Mouse (Mus musculus) heart, embryonic 14.5 days (tissue): ENCODE measurements around the gene Eri3. TPM values are rescaled to one million over a fixed set of nuclear protein-coding genes. Genes with fewer than 3 reads are reported as not detected.

ENCODE experiments used
- ATAC-seq: fragments of 200-750 bp; cut with Nextera tagmentation; 2 replicates; pipeline ENCODE4 v1.8.0; 2017; ENCODE audit warnings: low read depth, moderate TSS enrichment; ENCODE audit not compliant: insufficient number of reproducible peaks, insufficient read depth, low FRiP score
- H3K27ac ChIP-seq, 2 experiments: fragments of 200-500 bp in 1 of 2; fragments of 300-500 bp in 1 of 2; sonication (generic) in 1 of 2; replicated peaks in 1 of 2; 2 replicates each; pipeline ENCODE4 v1.5.1; 2012 to 2014; ENCODE audit warnings: low read depth in 2 of 2, low read length in 2 of 2, control low read depth in 1 of 2, mild to moderate bottlenecking in 1 of 2, mixed read lengths in 1 of 2; ENCODE audit not compliant: control insufficient read depth in 1 of 2, insufficient read depth in 1 of 2
- H3K27me3 ChIP-seq: fragments of 300-500 bp; sonication (generic); 2 replicates; pipeline ENCODE4 v1.6.1; 2014; ENCODE audit warnings: mild to moderate bottlenecking, low read length, control low read depth; ENCODE audit not compliant: control insufficient read depth, insufficient read depth
- H3K36me3 ChIP-seq: fragments of 300-500 bp; sonication (generic); 2 replicates; pipeline ENCODE4 v1.6.1; 2014; ENCODE audit warnings: mild to moderate bottlenecking, control low read depth, low read length, mixed read lengths; ENCODE audit not compliant: control insufficient read depth, insufficient read depth
- H3K4me1 ChIP-seq, 2 experiments: fragments of 200-500 bp in 1 of 2; fragments of 300-500 bp in 1 of 2; sonication (generic) in 1 of 2; 2 replicates each; pipeline ENCODE4 v1.6.1; 2012 to 2014; ENCODE audit warnings: low read length in 2 of 2, control low read depth in 1 of 2, mixed read lengths in 1 of 2; ENCODE audit not compliant: control insufficient read depth in 2 of 2, insufficient read depth in 2 of 2
- H3K4me2 ChIP-seq: fragments of 300-500 bp; sonication (generic); 2 replicates; pipeline ENCODE4 v1.6.1; 2014; ENCODE audit warnings: mild to moderate bottlenecking, low read length
- H3K4me3 ChIP-seq, 2 experiments: fragments of 200-500 bp in 1 of 2; fragments of 300-500 bp in 1 of 2; sonication (generic) in 1 of 2; 2 replicates each; pipeline ENCODE4 v1.5.1; 2012 to 2014; ENCODE audit warnings: low read length in 2 of 2, mild to moderate bottlenecking in 2 of 2, control low read depth in 1 of 2, low read depth in 1 of 2, moderate library complexity in 1 of 2; ENCODE audit not compliant: control insufficient read depth in 1 of 2, insufficient read depth in 1 of 2
- H3K9ac ChIP-seq: fragments of 300-500 bp; sonication (generic); 2 replicates; pipeline ENCODE4 v1.6.1; 2014; ENCODE audit warnings: mild to moderate bottlenecking, low read length
- H3K9me3 ChIP-seq: fragments of 300-500 bp; sonication (generic); 2 replicates; pipeline ENCODE4 v1.6.1; 2016; ENCODE audit warnings: low read length, control low read depth; ENCODE audit not compliant: control insufficient read depth
- WGBS: fragments of 180-500 bp; shearing (Covaris S2); extraction: QIAGEN DNeasy Blood & Tissue Kit; methylation state at CpG from one replicate; pipeline ENCODE4 v1.1.7; 2014; 5-methylcytosine and 5-hydroxymethylcytosine counted together
- polyA plus RNA-seq: library from polyadenylated mRNA; unstranded; fragments of >200 nt; fragmentation: Nextera tagmentation; extraction: Ambion mirVana; gene quantifications from 2 replicates; pipeline ENCODE4 v1.2.1, GENCODE M21; 2014

Eri3 gene
- polyA plus RNA-seq, 1 experiment from 2014 or later, result 128 TPM

- Histone ChIP-seq H3K9ac (peak within 1 kb of the TSS; percentile 94), H3K27ac (0 out of 4 replicates have a peak within 1 kb of the TSS, but pooled peaks of 1 of the 2 experiments have one; percentile 30), H3K4me1 (peaks cover 3 to 7% of the 10 kb centered on the region in 2 experiments; a peak in 3 of 4 replicates), H3K9me3 (no peaks in the 10 kb centered on the region), H3K27me3 (peaks cover 3% of the 10 kb centered on the region; the same call in 1 of the 2 replicates), H3K4me3 (peak within 1 kb of the TSS; percentile 96 to 99), H3K4me2 (peak within 1 kb of the TSS; percentile 93), H3K36me3 (peaks cover 40% of the 10 kb centered on the region)
- ATAC-seq, result peak; percentile 78
- under 1% methylated on average over 33 of the region's 33 CpGs for WGBS
Observed at GRCm38 (mm10) chr4:117681931-117682461, 131.8 kb downstream of the Eri3 start, which contains the start of gene Dmap1. Gene Dmap1, minus strand, starts transcription at chr4:117682273.

GRCm38 (mm10) chr4:117682463-117682862 lies 132.3 kb downstream of the Eri3 start:
- peaks cover 3% of the 10 kb centered on the region; the same call in 1 of the 2 replicates for H3K27me3 ChIP-seq
- H3K4me2 ChIP-seq, result peak overlapping the region; percentile 93
- H3K4me3 ChIP-seq, result peak overlapping the region; percentile 96 to 99
- peaks cover 35% of the 10 kb centered on the region for H3K36me3 ChIP-seq
- H3K4me1 ChIP-seq, result peaks cover 3 to 7% of the 10 kb centered on the region in 2 experiments; a peak in 3 of 4 replicates
- no peaks in the 10 kb centered on the region for H3K9me3 ChIP-seq
- no peak overlapping the region for H3K27ac ChIP-seq
- H3K9ac ChIP-seq, result peak overlapping the region; percentile 94
- ATAC-seq, result no peak

GRCm38 (mm10) chr4:117683048-117683768 lies 133.0 kb downstream of the Eri3 start:
- Histone ChIP-seq H3K9ac (no peak overlapping the region), H3K4me3 (no peak overlapping the region), H3K4me1 (peaks cover 3 to 7% of the 10 kb centered on the region in 2 experiments; a peak in 3 of 4 replicates), H3K36me3 (peaks cover 28% of the 10 kb centered on the region), H3K27ac (no peak overlapping the region), H3K9me3 (no peaks in the 10 kb centered on the region), H3K4me2 (no peak overlapping the region), H3K27me3 (peaks cover 3% of the 10 kb centered on the region; the same call in 1 of the 2 replicates)
- ATAC-seq, result no peak
- WGBS, result 57% methylated on average over 6 of the region's 6 CpGs

- WGBS, result 80% methylated on average over 4 of the region's 4 CpGs
- no peak overlapping the region for H3K4me2 ChIP-seq
Observed at GRCm38 (mm10) chr4:117686354-117686753, 136.2 kb downstream of the Eri3 start.

GRCm38 (mm10) chr4:117705361-117705760 lies 155.2 kb downstream of the Eri3 start:
- Histone ChIP-seq H3K27me3 (no peaks in the 10 kb centered on the region), H3K4me3 (no peak overlapping the region), H3K36me3 (no peaks in the 10 kb centered on the region), H3K4me2 (no peak overlapping the region), H3K27ac (no peak overlapping the region), H3K4me1 (no peaks in the 10 kb centered on the region), H3K9me3 (no peaks in the 10 kb centered on the region), H3K9ac (no peak overlapping the region)
- ATAC-seq, result no peak
- WGBS, result 2% methylated on average over 7 of the region's 7 CpGs

More at GRCm38 (mm10) chr4:117686354-117686753, 136.2 kb downstream of the Eri3 start:
- Histone ChIP-seq H3K9me3 (no peaks in the 10 kb centered on the region), H3K4me1 (peaks cover 2 to 5% of the 10 kb centered on the region in 2 experiments; a peak in 3 of 4 replicates), H3K27me3 (peaks cover 3% of the 10 kb centered on the region; the same call in 1 of the 2 replicates), H3K9ac (no peak overlapping the region), H3K36me3 (no peaks in the 10 kb centered on the region), H3K4me3 (no peak overlapping the region), H3K27ac (no peak overlapping the region)
- no peak for ATAC-seq

GRCm38 (mm10) chr4:117708780-117709550 lies 158.8 kb downstream of the Eri3 start:
- Histone ChIP-seq H3K9me3 (no peaks in the 10 kb centered on the region), H3K4me2 (no peak overlapping the region), H3K36me3 (no peaks in the 10 kb centered on the region), H3K4me3 (no peak overlapping the region), H3K27ac (no peak overlapping the region), H3K9ac (no peak overlapping the region), H3K27me3 (no peaks in the 10 kb centered on the region), H3K4me1 (no peaks in the 10 kb centered on the region)
- ATAC-seq, result no peak
- 61% methylated on average over 3 of the region's 3 CpGs for WGBS

GRCm38 (mm10) chr4:117712314-117712713 lies 162.1 kb downstream of the Eri3 start:
- Histone ChIP-seq H3K27ac (no peak overlapping the region), H3K9me3 (no peaks in the 10 kb centered on the region), H3K4me3 (no peak overlapping the region), H3K27me3 (no peaks in the 10 kb centered on the region), H3K4me1 (no peaks in the 10 kb centered on the region), H3K4me2 (no peak overlapping the region), H3K9ac (no peak overlapping the region), H3K36me3 (no peaks in the 10 kb centered on the region)
- WGBS, result 70% methylated on average over 3 of the region's 3 CpGs
- no peak for ATAC-seq
